ENCODE assay signal across 8 mouse cellular contexts in the genomic region with DNA sequence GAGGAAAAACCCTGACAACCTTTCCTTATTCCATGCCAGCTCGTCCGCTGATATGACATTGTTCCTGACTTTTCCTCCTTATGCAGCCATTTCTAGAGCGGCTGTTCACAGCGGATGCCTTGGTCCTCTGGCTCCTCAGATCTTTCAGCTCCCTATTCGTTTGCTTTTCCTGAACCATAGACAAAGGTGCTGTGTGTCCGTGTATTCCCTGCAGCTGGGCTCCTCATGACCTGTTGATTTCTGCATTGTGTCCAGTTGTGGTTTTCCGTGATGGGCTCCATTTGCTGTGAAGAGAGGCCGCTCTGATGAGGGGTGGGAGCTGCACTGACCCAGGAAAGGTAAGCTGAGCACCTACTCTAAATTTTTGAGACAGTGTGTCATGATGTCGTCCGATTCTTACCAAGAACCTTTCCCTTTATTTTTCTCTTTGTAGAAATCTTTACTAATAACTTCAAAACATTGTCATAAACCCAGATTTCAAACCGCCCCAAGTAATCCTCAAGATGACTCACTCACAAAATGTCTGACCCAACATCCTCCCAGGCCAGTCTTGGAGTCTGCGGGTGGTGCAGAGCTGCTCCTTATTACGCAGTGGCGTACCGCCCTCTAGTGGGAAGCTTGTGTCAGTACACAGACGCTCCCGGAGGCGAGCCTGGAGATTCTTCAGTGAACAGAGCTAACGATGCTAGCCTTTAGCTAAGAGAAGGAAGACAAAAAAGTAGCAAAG. TPM values are rescaled to one million over a fixed set of nuclear protein-coding genes. Genes with fewer than 3 reads are reported as not detected.
DNase-seq lines count a peak whose midpoint lies in the region; ATAC-seq lines count a peak whose summit lies in the region.

No protein-coding gene starts in this region.

- no peak overlapping the region for H3K4me3 ChIP-seq in embryonic facial prominence, embryonic 12.5 days
- H3K4me3 ChIP-seq in limb, embryonic 13.5 days: no peak overlapping the region

- WGBS in embryonic facial prominence, embryonic 12.5 days: 39% methylated on average over 19 of the region's 19 CpGs
- WGBS in limb, embryonic 13.5 days: 40% methylated on average over 19 of the region's 19 CpGs

- no peak overlapping the region for H3K4me2 ChIP-seq in embryonic facial prominence, embryonic 12.5 days (replicated peaks)
- no peak overlapping the region for H3K4me2 ChIP-seq in limb, embryonic 13.5 days (replicated peaks)

- DNase-seq in A20 (ENCODE audit: low read depth, low spot score): peak; percentile 92
- peak; percentile 86 for DNase-seq in adrenal gland, postnatal 25 days
- peak; percentile 83 for DNase-seq in heart, adult 8-10 months (ENCODE audit: low spot score)
- peak; percentile 84 for DNase-seq in kidney, adult 9 months
- peak; percentile 81 to 86 for DNase-seq in spleen, postnatal 36 days (ENCODE audit: low spot score in 2 of 2)

- no peaks in the 10 kb centered on the region for H3K36me3 ChIP-seq in embryonic facial prominence, embryonic 12.5 days
- no peaks in the 10 kb centered on the region for H3K36me3 ChIP-seq in limb, embryonic 13.5 days

- no peak overlapping the region for H3K27ac ChIP-seq in embryonic facial prominence, embryonic 12.5 days
- no peak overlapping the region for H3K27ac ChIP-seq in limb, embryonic 13.5 days

- H3K9me3 ChIP-seq in embryonic facial prominence, embryonic 12.5 days: no peaks in the 10 kb centered on the region
- no peaks in the 10 kb centered on the region for H3K9me3 ChIP-seq in limb, embryonic 13.5 days

- H3K27me3 ChIP-seq in embryonic facial prominence, embryonic 12.5 days: no peaks in the 10 kb centered on the region
- no peaks in the 10 kb centered on the region for H3K27me3 ChIP-seq in limb, embryonic 13.5 days

- no peak overlapping the region for H3K9ac ChIP-seq in embryonic facial prominence, embryonic 12.5 days
- 0 out of 2 replicates have a peak overlapping the region, but pooled peaks have one; percentile 19 for H3K9ac ChIP-seq in limb, embryonic 13.5 days

- H3K4me1 ChIP-seq in embryonic facial prominence, embryonic 12.5 days: 0 out of 2 replicates have a peak, but pooled peaks cover 8% of the 10 kb centered on the region
- peaks cover 16% of the 10 kb centered on the region for H3K4me1 ChIP-seq in limb, embryonic 13.5 days

- peak; percentile 70 for ATAC-seq in embryonic facial prominence, embryonic 12.5 days (ENCODE audit: insufficient number of reproducible peaks, insufficient read depth, low FRiP score, low TSS enrichment)
- ATAC-seq in limb, embryonic 13.5 days (ENCODE audit: low FRiP score, low read depth): peak; percentile 57
- peak; percentile 77 for ATAC-seq in monocyte, adult 5-6 weeks (replicated peaks; ENCODE audit: insufficient number of reproducible peaks, low FRiP score, low TSS enrichment, poor library complexity, severe bottlenecking)

RNA-seq across cellular contexts. Expression of gene Nek2, which starts 3.7 kb away (rescaled TPM):
- total RNA-seq in adrenal gland, postnatal 25 days (2021): 6.7 and 6.8 TPM in 2 replicates
- polyA plus RNA-seq in embryonic facial prominence, embryonic 12.5 days (2016; fragmentation: Nextera tagmentation; extraction: Ambion mirVana): 36.7 and 40.5 TPM in 2 replicates
- total RNA-seq in heart, adult 8-10 months (2022): under 1 TPM in 3 of 4 experiments, not detected in 1; 0.11 to 0.52 (median 0.31) TPM
- 28.4 and 31.2 TPM in 2 replicates for polyA plus RNA-seq in limb, embryonic 13.5 days (2015; fragmentation: Nextera tagmentation; extraction: Ambion mirVana)
- 0.97 to 3.6 TPM (median 1.1 TPM) in 3 replicates for total RNA-seq in monocyte, adult 5-6 weeks (2017)
